Mouse (Mus musculus) cerebral cortex, adult 2 months (tissue): Measurements from ENCODE around the gene Agfg2.

Source experiments
- WGBS: fragments of 180-500 bp; shearing (Covaris S2); methylation state at CpG from one replicate; pipeline ENCODE4 v1.1.7; 2018; 5-methylcytosine and 5-hydroxymethylcytosine counted together

Gene Agfg2

GRCm38 (mm10) chr5:137683388-137684293 is 885 bp downstream of the Agfg2 start:
- WGBS, result 5% methylated on average over 28 of the region's 28 CpGs

- WGBS, result 41% methylated on average over 6 of the region's 6 CpGs
Observed at GRCm38 (mm10) chr5:137682526-137682925, 2.0 kb downstream of the Agfg2 start.

GRCm38 (mm10) chr5:137679726-137680125 is 4.8 kb downstream of the Agfg2 start:
- WGBS, result 84% methylated on average over 4 of the region's 4 CpGs

- 84% methylated on average over 3 of the region's 3 CpGs for WGBS
Observed at GRCm38 (mm10) chr5:137678736-137679135, 5.8 kb downstream of the Agfg2 start.

GRCm38 (mm10) chr5:137677859-137678258 is 6.7 kb downstream of the Agfg2 start:
- 60% methylated on average over 8 of the region's 8 CpGs for WGBS

GRCm38 (mm10) chr5:137674786-137675185 is 9.7 kb downstream of the Agfg2 start:
- 93% methylated on average over 8 of the region's 8 CpGs for WGBS

- WGBS, result 81% methylated on average over 6 of the region's 6 CpGs
Observed at GRCm38 (mm10) chr5:137673015-137673414, 11.5 kb downstream of the Agfg2 start.

- 81% methylated on average over 5 of the region's 5 CpGs for WGBS
Observed at GRCm38 (mm10) chr5:137672361-137672760, 12.2 kb downstream of the Agfg2 start.

- whole genome bisulfite sequencing, result 18% methylated on average over 9 of the region's 9 CpGs
Observed at GRCm38 (mm10) chr5:137671443-137672240, 12.9 kb downstream of the Agfg2 start.

- 96% methylated on average over 1 of the region's 1 CpGs for WGBS
Observed at GRCm38 (mm10) chr5:137670240-137670639, 14.3 kb downstream of the Agfg2 start.

GRCm38 (mm10) chr5:137668971-137669370 is 15.6 kb downstream of the Agfg2 start:
- WGBS, result 52% methylated on average over 10 of the region's 10 CpGs

- 80% methylated on average over 9 of the region's 9 CpGs for WGBS
Observed at GRCm38 (mm10) chr5:137663057-137663456, 21.5 kb downstream of the Agfg2 start.

- 66% methylated on average over 6 of the region's 6 CpGs for WGBS
Observed at GRCm38 (mm10) chr5:137660064-137660688, 24.4 kb downstream of the Agfg2 start.

- WGBS, result 21% methylated on average over 6 of the region's 6 CpGs
Observed at GRCm38 (mm10) chr5:137656977-137657376, 27.5 kb downstream of the Agfg2 start.

GRCm38 (mm10) chr5:137654746-137655145 is 29.8 kb downstream of the Agfg2 start:
- WGBS, result 62% methylated on average over 7 of the region's 7 CpGs

GRCm38 (mm10) chr5:137653366-137653765 is 31.2 kb downstream of the Agfg2 start:
- WGBS, result 80% methylated on average over 10 of the region's 10 CpGs

- 18% methylated on average over 3 of the region's 3 CpGs for WGBS
Observed at GRCm38 (mm10) chr5:137652474-137652873, 32.1 kb downstream of the Agfg2 start.

- WGBS, result 59% methylated on average over 18 of the region's 18 CpGs
Observed at GRCm38 (mm10) chr5:137649669-137650571, 34.6 kb downstream of the Agfg2 start.

- 42% methylated on average over 4 of the region's 4 CpGs for WGBS
Observed at GRCm38 (mm10) chr5:137649251-137649650, 35.3 kb downstream of the Agfg2 start.

GRCm38 (mm10) chr5:137647827-137648601 is 36.5 kb downstream of the Agfg2 start:
- 72% methylated on average over 9 of the region's 9 CpGs for WGBS
